Mouse (Mus musculus): ENCODE results near the gene Pak1.

The Pak1 gene

DNA sequence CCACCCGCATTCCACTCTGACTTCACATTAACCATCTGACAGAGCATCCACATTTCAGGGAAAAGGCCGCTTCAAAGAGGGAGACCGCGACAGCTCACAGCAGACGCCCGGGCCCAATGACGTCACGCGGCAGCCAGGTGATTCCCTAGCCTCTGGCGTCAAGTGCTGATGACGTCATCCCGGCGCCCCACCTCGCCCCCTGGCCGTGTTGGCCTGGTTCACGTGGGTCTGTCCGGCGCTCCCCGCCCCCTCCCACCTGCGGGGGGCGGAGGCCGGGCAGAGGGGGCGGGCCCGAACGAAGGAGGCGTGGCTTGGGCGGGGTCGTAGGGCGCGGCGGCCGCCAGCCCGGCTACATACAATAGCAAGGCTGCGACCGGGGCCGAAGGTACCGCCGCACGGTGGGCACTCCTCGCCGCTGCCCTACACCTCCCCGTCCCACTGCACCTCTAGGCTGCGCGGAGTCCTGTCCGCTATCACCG is at the start of gene Pak1:
Pak1 (plus strand) TSS at position 352 of the 479 bp plus-strand sequence.
- in situ Hi-C loops (cut with MboI, MseI): loop anchor here (5.0 kb wide), 1 partner anchor 41 kb away; no protein-coding TSS in a partner anchor

DNA sequence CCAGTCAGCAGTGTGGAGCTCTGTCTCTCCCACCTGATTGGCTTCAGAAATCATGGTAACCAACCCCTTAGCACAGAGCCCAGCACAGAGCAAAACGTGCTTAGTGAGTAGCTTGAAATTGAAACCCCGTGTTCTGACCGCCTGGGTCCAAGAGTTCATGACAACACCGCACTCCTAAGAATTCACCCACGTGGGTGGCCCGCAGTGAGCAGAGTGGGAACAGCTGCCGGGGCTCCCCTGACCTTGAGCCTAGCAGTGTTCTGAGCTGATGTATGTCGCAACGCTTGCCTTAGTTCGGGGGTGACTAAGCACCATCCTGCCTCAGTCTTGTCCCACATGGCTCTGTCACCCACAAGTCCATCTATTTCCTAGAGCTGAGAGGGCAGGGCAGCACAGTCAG is 47.4 kb upstream of the Pak1 start:
- in situ Hi-C loops (cut with MboI, MseI): no loop called here

DNA sequence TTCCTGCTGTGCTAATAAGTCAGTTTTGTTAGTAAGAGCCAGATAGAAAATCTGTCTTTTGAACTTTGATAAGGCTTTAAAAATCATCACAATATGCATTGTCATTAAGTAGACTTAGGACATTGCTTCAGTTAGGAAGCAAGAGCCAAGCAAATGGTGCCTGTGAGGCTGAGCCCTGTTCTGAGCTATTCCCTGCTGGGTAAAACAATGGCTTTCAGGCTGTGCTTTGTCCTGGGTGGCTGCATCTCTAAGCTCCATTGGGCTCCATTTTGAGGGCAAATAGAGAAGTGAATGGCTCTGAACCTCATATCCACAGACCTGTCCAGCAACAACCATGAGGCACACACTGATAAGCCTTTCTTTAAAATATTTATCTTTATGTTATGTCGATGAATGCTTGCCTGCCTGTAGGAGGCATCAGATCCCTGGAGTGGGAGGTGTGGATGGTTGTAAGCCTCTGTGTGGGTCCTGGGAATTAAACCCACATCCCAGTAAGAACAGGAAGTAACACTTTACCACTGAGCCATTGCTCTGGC is 46.5 kb upstream of the Pak1 start:
- in situ Hi-C loops (cut with MboI, MseI): no loop called here

DNA sequence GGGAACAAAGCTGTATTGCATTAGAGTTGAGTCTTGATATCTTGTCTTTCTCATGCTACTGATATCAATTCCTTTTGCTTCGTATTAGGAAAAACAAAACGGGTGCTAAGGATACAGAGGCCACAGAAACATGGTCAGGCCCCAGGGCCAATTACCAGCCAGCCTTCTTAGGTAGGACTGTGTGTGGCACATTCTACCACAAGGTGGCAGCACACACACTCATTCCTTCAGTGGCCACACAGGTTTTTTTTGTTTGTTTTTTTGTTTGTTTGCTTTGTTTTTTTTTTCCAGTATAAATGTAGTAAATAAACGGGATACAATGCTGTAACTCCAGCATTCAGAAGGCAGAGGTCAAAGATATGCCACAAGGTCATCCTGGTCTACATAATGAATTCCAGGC is 43.0 kb upstream of the Pak1 start:
- in situ Hi-C loops (cut with MboI, MseI): loop anchor here (5.0 kb wide), 3 partner anchors 42 to 232 kb away; partner anchors contain the start of gene Pak1

DNA sequence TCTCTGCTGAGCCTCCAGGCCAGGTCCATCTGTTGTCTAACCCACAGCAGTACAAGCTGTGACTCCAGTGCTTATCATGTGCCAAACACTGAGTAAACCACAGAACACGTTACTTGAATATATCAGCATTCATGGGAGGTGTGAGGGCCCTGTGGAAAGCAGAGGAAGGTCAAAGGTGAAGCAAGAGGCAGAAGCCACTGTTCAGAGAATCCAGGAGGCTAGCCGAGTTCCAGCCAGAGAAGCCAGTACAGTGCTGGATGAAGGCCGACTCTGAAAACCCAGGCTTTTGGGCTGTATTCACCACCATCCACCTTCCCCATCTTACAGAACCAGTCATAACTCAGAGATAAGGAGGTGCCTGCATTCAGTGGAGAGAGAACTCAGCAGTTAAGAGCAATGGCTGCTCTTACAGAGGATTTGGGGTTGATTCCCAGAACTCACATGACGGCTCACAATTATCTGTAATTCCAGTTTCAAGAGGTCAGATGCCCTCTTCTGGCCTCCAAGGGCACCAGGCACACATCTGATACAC is 41.1 kb upstream of the Pak1 start:
- in situ Hi-C loops (cut with MboI, MseI): loop anchor here (5.0 kb wide), 3 partner anchors 40 to 230 kb away; partner anchors contain the start of gene Pak1

DNA sequence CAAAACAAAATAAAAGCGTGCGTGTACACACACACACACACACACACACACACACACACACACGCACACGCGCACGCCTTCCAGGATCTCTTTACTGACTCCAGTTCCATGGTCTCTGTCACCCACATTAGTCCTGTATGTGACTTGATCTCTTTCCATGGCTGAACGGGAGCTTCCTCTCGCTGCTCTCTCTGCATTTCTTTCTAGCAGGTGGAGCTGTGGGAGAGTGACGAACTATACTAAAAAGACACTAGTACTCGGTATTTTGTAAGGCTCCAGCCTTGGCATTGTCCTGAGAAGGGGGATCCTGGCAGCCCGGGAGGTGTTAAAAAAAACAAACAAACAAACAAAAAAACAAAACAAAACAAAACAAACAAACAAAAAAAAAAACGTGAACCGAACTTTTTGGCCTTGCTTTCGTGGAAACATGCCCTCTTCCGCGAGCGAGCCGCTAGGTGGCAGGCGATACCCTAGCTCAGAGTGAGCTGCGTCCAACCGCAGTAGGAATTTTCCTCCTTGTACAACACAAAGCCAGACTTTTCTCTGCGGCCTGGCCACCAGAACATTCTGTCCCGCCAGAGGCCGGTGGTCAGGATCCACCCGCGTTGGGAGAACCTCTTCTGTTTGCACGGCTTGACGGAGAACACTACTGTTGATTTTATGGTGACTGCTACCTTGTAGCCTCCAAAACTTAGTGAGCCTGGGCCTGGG is 40.4 kb upstream of the Pak1 start:
- in situ Hi-C loops (cut with MboI, MseI): loop anchor here (5.0 kb wide), 3 partner anchors 39 to 229 kb away; partner anchors contain the start of gene Pak1

DNA sequence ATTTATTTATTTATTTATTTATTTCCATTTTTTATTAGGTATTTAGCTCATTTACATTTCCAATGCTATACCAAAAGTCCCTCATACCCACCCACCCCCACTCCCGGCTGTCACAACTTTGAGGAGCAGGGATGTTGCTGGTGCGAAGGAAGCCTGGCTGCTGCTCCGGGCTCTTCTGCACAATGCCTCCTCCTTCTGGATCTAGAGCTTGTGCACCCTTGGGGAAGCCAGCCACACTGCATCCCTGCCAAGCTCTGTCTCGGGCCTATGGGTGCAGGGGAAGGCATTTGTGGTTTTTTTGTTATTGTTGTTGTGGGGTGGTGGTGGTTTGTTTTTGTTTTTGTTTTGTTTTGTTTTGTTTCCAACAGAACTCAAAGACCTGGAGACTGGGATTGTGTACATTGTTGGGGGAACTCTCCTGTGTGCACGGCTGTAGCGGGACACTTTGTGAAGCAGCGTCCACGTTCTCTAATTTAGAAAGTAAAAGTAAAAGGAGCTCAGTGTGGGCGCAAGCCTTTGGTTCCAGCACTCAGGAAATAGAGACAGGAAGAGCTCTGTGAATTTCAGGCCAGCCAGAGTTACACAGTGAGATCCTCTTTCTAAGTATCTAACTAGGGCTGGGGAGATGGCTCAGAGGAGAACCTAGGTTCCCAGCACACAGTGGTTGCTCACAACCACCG is 39.7 kb upstream of the Pak1 start:
- in situ Hi-C loops (cut with MboI, MseI): loop anchor here (5.0 kb wide), 3 partner anchors 39 to 229 kb away; partner anchors contain the start of gene Pak1

DNA sequence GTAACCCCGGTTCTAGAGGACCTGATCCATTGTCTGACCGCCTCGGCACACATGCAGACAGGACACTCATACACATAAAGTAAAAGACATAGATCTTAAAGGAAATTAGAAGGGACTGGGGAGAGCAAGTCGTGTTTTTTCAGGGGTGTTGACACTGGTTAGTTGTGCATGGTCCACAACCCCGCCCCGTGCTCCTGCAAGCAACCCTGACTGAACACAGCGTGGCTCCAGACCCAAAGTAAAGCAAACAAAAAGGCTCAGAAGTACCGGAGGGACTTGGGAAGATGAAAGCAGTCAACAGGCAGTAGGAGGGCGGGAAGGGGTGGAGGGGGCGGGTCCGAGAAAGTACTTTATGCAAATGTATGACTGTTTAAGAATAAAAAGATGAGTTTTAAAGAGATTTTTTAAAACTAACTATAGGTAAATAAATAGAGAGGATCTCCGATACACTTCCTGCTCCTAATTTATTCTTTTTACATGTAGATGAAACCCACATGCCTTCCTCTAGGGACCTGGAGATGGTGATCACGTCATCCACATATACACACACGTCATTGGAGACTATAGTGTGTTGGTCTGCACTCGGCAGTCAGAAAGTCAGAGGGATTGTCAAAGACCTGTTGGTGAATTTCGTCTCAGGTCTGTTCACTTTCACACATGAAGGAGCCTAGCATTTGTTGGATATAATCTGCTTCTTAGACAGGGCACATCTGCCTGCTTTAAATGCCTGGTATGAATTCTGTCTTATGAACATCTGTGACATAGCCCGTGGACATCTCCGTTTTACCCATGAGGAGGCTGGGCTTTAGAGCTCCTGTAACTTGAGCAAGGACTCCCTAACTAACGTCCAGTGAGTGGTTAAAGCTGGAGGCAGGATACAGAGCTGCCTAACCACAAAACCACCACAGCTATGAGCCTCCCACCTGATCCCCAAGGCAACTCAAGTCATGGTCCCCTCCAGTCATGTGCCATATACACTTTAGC is 38.8 kb upstream of the Pak1 start:
- in situ Hi-C loops (cut with MboI, MseI): loop anchor here (5.0 kb wide), 3 partner anchors 38 to 228 kb away; partner anchors contain the start of gene Pak1

DNA sequence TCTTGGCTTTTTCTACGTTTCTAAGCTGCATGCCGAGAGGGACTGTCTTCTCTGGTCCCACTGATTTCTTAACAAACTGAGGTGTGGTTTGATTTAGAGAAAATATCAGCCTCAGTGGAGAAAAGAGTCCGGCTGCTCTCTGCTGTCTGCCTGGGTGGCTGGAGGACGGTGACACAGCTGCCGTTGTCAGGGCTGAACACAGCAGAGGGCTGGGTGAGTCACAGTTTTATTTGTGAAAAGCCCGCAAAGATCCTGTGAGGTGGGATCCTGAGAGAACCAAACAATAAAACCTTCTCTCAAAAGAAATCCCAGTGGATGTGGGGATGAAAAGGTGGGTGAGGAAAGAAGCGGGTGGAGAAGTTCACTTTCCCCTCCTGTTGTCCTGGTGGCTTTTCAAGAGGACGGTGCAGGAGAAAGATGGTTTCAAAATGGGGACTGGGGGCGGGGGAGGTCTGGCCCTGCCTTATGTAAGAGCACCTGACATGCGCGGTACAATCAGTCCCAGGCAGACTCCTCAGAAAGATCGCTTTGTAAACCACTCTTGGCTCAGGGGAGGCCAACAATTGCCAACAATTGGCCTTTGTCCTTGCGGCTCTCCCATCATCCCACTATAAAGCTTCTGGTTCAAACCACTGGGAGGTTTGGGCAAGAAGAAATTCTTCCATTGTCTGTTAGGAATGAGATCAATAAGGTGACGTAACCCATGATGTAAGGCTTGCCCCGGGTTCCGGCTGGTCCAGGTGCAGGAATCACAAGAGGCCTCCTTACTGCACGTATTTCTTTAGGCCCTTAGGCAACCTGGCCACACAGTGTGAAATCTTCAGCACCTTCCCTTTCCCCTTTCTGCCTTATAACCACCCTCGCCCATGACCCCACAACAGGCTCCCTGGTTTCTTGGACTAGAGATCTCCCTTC is 31.1 kb upstream of the Pak1 start:
- in situ Hi-C loops (cut with MboI, MseI): no loop called here

DNA sequence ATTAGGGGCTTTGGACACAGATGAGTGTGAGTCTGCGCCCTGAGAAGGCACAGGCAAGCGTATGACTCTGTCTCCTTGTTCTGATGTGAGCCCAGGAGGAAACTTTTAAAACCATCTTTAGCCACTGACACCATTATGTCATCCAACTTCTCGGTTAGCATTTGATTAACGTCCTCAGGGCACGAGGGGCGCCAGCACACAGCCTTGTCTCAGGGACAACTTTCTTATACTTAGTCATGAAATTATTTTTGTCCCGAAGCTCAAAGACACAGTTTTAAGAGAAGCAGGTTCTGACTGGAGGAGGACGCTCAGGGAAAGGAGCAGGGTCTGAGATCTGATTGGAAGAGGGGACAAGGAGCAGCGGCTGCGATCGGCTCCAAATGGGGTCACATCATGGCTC is 23.8 kb upstream of the Pak1 start:
- in situ Hi-C loops (cut with MboI, MseI): no loop called here

DNA sequence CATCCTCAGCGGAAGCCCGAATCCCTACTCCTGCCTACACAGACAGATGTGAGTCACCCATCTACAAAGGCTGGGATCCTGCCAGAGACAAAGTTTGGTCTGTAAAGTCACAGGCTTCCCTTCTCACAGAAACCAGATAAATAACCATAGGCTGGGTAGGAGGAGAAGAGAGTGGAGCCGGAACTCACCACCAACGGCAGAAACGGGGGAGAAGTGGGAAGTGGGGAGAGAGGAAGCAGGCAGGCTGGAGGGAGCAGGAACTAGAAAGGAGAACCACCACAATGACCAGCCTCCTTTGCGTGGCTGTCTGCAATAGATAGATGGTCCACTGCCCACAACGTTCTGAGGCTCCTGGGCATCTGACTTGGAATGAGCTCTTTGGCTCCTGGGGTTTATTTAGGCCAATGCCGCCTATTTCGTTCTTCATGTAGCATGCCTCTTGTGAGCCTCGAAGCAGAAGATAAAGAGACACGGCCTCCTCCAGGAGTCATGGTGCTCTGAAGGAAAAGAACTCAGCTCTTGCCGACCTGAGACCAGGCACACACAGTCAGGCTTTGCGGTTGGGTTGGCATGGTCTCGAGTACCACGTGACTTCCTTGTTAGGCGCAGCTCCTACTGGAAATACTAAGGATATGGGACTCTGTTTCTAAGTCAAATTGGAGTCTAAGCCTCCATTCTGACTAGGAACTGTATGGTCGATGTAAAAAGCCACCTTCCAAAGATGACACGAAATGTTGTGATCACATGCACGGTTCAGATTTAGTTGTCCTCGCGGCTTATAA is 23.0 kb upstream of the Pak1 start:
- in situ Hi-C loops (cut with MboI, MseI): no loop called here

DNA sequence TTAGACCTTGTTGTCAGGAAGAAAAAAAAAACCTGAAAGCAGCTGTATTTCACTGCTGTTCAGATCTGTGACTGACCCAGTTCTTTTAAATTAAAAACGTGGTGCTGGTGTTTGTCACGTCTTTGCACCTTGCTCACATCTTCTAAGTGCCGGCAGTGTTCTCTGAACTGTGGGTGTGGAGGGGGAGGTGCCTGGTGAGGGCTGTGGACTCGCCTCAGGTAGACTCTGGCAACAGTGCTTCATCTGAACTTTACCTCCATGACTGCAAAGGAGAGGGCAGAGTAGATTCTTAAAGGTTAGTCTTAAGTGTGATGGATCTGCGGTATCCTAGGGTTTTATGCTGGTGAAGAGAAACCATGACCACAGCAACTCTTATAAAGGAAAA is 22.4 kb upstream of the Pak1 start:
- in situ Hi-C loops (cut with MboI, MseI): no loop called here

DNA sequence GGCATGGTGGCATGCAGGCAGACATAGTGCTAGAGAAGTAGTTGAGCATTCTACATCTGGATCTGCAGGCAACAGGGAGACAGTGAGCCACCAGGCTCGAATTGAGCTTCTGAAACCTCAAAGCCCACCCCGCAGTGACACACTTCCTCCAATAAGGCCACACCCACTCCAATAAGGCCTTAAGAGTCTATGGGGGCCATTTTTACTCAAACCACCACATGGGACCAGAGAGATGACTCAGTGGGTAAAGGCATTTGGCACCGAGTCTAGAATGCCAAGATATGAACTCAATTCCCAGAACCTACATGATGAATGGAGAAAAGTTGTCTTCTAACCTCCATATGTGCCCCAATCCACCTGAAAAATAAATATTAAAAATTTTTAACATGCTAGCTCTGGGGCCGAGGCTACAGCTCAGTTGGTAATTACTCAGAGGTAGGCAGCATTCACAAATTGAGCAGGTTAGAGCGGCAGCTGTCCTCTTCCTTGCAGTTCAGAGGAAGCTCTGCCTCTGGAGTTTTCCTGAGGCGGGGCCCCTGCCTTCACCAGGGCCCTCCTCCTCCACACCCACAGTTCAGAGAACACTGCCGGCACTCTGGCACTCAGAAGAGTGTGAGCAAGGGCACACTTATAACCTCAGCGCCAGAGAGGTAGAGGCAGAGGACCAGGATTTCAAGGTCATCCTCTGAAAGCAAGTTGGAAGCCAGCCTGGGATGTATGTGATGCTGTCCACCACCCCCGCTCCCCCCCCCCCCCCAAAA is 21.8 kb upstream of the Pak1 start:
- in situ Hi-C loops (cut with MboI, MseI): no loop called here

DNA sequence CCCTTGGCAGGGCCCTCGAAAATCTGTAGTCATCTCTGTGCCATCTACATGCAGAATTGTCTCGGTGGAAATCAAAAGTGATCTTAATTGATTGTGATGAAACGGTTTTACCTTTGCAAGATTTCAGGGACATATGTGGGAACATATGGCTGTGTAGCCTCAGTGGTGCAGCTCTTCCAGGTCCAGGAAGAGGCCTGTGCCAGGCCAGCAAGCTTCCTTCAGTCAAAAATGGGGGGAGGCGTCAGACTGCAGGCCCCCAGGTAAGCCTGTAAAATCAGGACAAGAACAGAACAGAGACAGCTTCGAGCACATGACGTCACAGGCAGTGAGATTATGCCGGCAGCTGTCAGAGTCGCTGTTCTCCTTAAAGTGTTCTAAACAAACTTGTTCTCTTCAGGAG is 20.5 kb upstream of the Pak1 start:
- in situ Hi-C loops (cut with MboI, MseI): no loop called here

DNA sequence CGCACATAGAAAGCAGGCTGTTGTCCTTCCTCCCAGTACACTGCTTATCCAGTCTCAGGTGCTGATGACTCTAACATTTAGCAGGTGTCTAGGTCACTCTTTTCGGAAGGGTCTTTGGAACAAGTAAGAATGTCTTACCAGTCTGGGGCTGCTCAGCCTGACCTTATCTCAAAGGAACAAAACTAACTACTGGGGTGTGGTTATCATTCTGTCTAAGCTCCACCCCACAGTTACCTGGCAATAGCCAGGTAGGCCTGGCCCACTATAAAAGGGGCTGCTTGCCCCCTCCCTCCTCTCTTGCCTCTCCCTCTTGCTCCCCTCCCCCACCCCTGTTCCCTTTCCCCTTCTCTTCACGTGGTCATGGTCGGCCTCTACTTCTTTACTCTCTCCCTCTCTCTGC is 19.3 kb upstream of the Pak1 start:
- in situ Hi-C loops (cut with MboI, MseI): no loop called here

DNA sequence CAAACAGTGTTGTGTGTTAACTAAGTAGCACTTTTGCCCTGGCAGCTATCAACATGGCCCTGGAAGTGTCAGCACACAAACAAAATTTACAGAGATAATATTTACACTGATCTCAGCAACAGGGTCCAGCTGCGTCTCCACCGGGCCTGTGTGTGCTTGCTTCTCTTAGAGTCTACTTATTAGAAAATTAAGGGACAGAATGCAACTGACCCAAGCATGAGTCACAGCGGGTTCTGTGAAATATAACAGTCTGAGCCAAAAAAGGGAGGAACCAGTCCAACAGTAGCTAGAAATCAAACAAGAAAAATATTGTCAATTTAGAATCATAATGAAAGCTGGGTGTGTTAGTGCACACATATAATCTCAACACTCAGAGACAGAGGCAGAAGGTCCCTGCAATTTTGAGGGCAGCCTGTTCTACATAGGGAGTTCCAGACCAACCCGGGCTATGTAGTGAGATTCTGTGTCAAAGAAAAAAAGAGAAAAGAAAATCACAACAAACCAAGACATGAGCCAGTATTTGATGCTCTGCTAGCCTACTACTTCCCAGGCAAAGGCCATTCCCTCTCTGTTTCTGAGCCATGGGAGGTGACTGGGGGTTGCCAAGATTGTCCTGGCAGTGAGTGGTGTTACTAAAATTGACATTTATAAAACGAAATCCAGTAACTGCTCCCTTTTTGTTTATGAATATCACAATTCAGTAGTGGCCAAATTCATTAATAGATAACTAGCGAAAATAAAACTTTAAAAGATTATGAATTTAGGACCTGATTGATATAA is 17.3 kb upstream of the Pak1 start:
- in situ Hi-C loops (cut with MboI, MseI): no loop called here

DNA sequence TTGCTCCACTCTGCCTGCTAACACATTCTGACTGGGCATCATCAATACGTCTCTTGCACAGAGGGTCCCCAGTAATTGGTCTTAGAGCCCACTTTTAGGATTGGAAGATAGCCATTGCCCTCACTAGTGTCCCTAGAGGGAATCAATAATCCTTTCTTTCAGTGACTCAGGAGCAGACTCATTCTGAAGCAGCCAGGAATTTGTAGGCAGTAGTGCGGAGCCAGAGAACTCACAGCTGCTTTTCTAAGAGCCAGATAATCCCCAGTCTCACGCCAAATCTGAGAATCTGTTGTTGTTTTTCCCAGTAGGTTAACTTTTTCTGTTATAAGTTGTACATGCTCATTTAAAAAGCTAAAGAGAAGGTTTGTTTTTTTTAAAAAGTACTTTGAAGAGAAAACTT is 13.0 kb upstream of the Pak1 start:
- in situ Hi-C loops (cut with MboI, MseI): no loop called here

DNA sequence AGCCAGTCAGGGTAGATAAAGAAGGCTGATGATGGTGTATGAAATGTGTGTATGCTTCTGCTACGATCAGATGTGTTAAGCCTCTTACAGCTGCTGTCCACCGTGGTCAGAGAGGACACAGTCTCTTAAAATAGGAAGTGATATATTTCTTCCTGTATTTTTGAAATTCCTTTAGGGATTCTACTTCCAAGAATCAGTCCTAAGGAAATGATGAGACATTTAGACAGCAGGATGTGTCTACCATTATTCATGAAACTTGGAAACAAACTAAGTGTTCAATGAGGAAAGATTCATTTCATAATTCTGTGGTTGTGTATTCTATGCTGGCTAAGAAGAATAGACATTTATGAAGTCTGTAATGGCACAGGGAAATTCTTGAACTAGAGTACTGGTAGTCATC is 12.4 kb upstream of the Pak1 start:
- in situ Hi-C loops (cut with MboI, MseI): no loop called here

Measured in T-helper 2 cell (primary cell).